Mouse (Mus musculus): ENCODE results near the gene Cyp4f14. TPM values are rescaled to one million over a fixed set of nuclear protein-coding genes. Genes with fewer than 3 reads are reported as not detected.

The Cyp4f14 gene
- polyA plus RNA-seq, 1 experiment from 2014 or later, result not detected

DNA sequence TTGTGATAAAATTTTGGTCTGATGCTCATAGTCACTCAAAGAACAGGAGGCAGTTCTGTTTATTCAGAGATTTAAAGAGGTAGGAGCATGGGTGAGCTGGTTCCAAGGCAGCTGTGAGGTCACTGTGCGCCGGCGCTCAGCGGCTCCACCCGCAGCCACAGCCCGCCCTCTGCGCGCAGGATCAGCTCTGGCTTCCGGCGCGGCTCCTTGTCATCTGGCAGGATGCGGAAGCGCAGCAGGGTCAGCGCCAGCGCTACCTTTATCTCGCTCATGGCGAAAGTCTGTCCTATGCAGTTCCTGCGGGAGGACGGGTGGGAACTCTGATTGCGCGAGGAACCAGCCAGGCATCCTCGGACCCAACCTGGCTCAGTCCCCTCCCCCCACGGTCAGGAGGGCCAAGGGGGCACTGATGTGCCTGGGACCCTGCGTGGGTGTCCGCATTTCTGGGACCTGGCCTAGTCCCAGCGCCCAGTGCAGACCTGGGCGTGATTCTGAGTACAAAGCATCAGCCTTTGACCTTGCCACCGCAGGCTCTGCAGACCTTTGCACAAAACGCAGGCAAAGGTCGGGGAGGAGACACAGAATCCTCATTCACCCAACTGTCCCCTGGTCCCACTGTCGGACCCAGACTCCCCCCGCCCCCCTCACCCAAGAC lies 7.6 kb upstream of the Cyp4f14 start:
- H3K27ac ChIP-seq (replicated peaks), result peak overlapping the region; percentile 90
- H3K4me3 ChIP-seq, result peak overlapping the region; percentile 66
- DNase-seq (ENCODE audit: low spot score), result peak; percentile 83
- H3K9me3 ChIP-seq (replicated peaks), result peaks cover 4% of the 10 kb centered on the region
- WGBS, result 14% methylated on average over 32 of the region's 32 CpGs
- H3K36me3 ChIP-seq, result no peaks in the 10 kb centered on the region
- peaks cover 14% of the 10 kb centered on the region for H3K4me1 ChIP-seq
- no peaks in the 10 kb centered on the region; the same call in 1 of the 2 replicates for H3K27me3 ChIP-seq (ENCODE audit: low read depth, poor library complexity, severe bottlenecking)

DNA sequence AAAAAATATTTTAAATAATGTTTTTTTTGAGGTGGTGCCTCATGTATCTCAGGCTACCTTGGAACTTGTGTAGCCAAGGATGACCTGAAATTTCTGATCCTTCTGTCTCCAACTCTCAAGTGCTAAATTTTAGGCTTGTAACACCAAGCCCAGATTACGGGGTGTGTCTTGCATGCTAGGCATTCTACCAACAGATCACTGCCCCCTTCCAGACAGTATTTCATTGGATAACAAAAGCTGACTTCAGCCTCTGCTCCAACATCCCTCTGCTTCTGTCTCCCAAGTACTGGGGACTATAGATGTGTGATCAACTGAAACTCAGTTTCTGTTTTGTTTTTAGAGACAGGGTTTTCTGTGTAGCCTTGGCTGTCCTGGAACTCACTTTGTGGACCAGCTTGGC lies 6.5 kb upstream of the Cyp4f14 start:
- no peaks in the 10 kb centered on the region for H3K36me3 ChIP-seq
- H3K9me3 ChIP-seq (replicated peaks), result peaks cover 4% of the 10 kb centered on the region
- DNase-seq (ENCODE audit: low spot score), result no peak
- no peak overlapping the region for H3K4me3 ChIP-seq
- H3K4me1 ChIP-seq, result peaks cover 14% of the 10 kb centered on the region
- WGBS, result 88% methylated on average over 1 of the region's 1 CpGs
- no peak overlapping the region for H3K27ac ChIP-seq (replicated peaks)
- H3K27me3 ChIP-seq (ENCODE audit: low read depth, poor library complexity, severe bottlenecking), result no peaks in the 10 kb centered on the region; the same call in 1 of the 2 replicates

DNA sequence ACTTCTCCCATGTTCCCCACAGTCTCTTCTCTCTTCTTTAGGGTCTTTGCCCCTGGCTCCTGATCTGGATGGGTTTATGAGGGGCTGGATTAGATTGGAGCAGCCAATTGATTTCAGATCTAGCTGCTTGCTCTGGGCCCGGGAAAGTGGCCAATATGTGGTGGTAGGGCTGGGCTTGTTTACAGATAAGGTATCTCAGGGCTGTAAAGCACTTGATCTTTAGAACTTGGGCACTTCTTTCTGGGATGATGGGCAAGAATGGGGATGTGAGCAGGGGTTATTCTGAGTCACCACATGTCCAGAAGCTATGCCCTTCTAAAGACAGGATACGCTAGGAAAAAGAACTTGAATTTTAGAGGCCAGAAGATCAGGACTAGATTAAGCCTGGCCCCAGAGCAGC lies 2.0 kb upstream of the Cyp4f14 start:
- peaks cover 1% of the 10 kb centered on the region; the same call in 1 of the 2 replicates for H3K4me1 ChIP-seq
- H3K27ac ChIP-seq (replicated peaks), result no peak overlapping the region
- H3K9me3 ChIP-seq (replicated peaks), result peaks cover 4% of the 10 kb centered on the region
- H3K4me3 ChIP-seq, result no peak overlapping the region
- no peaks in the 10 kb centered on the region for H3K36me3 ChIP-seq
- no peak for DNase-seq (ENCODE audit: low spot score)
- WGBS, result 87% methylated on average over 2 of the region's 2 CpGs
- H3K27me3 ChIP-seq (ENCODE audit: low read depth, poor library complexity, severe bottlenecking), result no peaks in the 10 kb centered on the region

DNA sequence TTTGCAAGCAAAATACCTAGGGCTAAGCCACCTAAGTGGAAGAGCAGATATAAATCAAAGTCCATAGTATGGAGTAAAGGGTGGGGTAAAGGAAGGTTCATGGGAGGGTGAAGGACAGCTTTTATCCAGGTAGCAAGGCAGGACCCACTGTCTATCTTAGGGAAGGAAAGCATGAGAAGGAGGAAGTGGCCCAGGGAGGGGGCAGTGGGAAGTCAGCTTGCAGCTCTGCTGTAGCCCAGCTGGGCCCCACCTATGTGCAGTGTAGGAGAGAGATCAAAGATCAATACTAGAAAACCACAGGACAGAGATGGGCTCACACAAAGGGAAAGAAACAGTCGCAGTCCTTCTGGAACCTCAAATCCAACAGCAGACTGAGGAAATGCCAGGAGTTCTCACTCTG lies 1.1 kb downstream of the Cyp4f14 start:
- DNase-seq (ENCODE audit: low spot score), result no peak
- H3K36me3 ChIP-seq, result no peaks in the 10 kb centered on the region
- no peaks in the 10 kb centered on the region for H3K4me1 ChIP-seq
- H3K4me3 ChIP-seq, result no peak overlapping the region
- H3K27ac ChIP-seq (replicated peaks), result no peak overlapping the region
- WGBS, result 85% methylated on average over 1 of the region's 1 CpGs
- H3K27me3 ChIP-seq (ENCODE audit: low read depth, poor library complexity, severe bottlenecking), result no peaks in the 10 kb centered on the region
- H3K9me3 ChIP-seq (replicated peaks), result peaks cover 4% of the 10 kb centered on the region

DNA sequence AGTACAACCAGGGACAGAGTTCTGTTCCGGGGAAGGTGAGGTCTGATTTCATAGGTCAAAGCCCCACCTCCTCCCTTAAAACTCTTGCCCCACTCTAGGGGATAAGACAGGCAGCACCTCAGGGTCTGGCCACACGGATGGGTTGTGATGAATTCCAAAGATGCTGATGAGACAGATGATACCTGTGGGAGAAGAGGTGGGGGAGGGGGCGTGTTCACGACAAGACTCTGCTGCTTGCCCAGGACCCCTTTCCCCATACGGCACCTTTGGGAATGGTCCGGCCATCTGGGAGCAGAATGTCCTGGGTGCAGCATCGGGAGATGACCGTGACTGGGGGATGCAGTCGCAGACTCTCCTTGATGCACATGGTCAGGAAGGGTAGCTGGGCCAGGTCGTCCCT lies 11.0 kb downstream of the Cyp4f14 start:
- Histone ChIP-seq H3K4me1 (0 out of 2 replicates have a peak, but pooled peaks cover 4% of the 10 kb centered on the region), H3K9me3 (replicated peaks) (no peaks in the 10 kb centered on the region), H3K27ac (replicated peaks) (no peak overlapping the region), H3K27me3 (ENCODE audit: low read depth, poor library complexity, severe bottlenecking) (0 out of 2 replicates have a peak, but pooled peaks cover 8% of the 10 kb centered on the region), H3K36me3 (no peaks in the 10 kb centered on the region), H3K4me3 (no peak overlapping the region)
- whole genome bisulfite sequencing, result 79% methylated on average over 10 of the region's 10 CpGs
- DNase-seq (ENCODE audit: low spot score), result no peak

DNA sequence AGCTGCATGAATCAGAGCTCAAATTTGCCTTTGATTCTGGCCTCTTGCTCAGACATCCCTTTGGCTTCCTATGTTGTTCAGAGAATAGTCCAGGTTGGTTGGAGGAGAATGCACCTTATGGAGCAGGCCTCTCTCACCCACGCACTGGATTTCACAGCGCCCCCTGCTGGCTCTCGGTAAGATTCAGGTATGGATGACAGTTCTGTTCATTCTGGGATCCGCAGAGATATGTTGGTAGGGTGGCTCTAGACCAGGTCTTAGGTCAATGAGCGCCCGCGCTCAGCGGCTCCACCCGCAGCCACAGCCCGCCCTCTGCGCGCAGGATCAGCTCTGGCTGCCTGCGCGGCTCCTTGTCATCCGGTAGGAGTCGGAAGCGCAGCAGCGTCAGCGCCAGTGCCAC lies 11.9 kb downstream of the Cyp4f14 start:
- peak; percentile 51 for DNase-seq (ENCODE audit: low spot score)
- H3K4me3 ChIP-seq, result peak overlapping the region; percentile 36
- H3K27me3 ChIP-seq (ENCODE audit: low read depth, poor library complexity, severe bottlenecking), result 0 out of 2 replicates have a peak, but pooled peaks cover 8% of the 10 kb centered on the region
- H3K27ac ChIP-seq (replicated peaks), result no peak overlapping the region
- no peaks in the 10 kb centered on the region for H3K9me3 ChIP-seq (replicated peaks)
- 0 out of 2 replicates have a peak, but pooled peaks cover 4% of the 10 kb centered on the region for H3K4me1 ChIP-seq
- H3K36me3 ChIP-seq, result no peaks in the 10 kb centered on the region
- 12% methylated on average over 19 of the region's 19 CpGs for WGBS

DNA sequence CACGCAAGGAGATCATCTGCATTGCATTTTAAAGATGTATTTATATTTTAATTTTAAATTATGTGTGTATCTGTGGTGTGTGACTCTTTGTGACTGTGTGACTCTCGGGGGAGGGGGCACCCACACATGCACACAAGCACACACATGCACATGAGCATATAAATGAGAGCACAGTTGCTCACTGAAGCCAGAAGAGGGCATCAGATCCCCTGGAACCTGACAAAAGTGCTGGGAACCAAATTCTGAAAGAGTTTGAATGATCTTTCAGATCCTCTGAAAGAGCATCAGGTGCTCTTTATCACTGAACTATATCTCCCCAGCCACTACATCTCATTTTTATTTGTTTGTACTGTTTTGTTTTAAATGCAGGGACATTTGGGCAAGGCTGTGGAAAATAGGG lies 12.7 kb downstream of the Cyp4f14 start:
- H3K27ac ChIP-seq (replicated peaks), result no peak overlapping the region
- H3K9me3 ChIP-seq (replicated peaks), result no peaks in the 10 kb centered on the region
- 0 out of 2 replicates have a peak, but pooled peaks cover 8% of the 10 kb centered on the region for H3K27me3 ChIP-seq (ENCODE audit: low read depth, poor library complexity, severe bottlenecking)
- H3K4me1 ChIP-seq, result 0 out of 2 replicates have a peak, but pooled peaks cover 4% of the 10 kb centered on the region
- H3K4me3 ChIP-seq, result no peak overlapping the region
- WGBS, result 70% methylated on average over 2 of the region's 2 CpGs
- no peaks in the 10 kb centered on the region for H3K36me3 ChIP-seq
- DNase-seq (ENCODE audit: low spot score), result no peak

GRCm38 (mm10) chr17:32901751-32902525 lies 15.2 kb downstream of the Cyp4f14 start:
- Histone ChIP-seq H3K36me3 (no peaks in the 10 kb centered on the region), H3K27me3 (ENCODE audit: low read depth, poor library complexity, severe bottlenecking) (0 out of 2 replicates have a peak, but pooled peaks cover 5% of the 10 kb centered on the region), H3K9me3 (replicated peaks) (no peaks in the 10 kb centered on the region), H3K27ac (replicated peaks) (no peak overlapping the region), H3K4me3 (no peak overlapping the region), H3K4me1 (0 out of 2 replicates have a peak, but pooled peaks cover 4% of the 10 kb centered on the region)
- no peak for DNase-seq (ENCODE audit: low spot score)
- 68% methylated on average over 1 of the region's 1 CpGs for WGBS

DNA sequence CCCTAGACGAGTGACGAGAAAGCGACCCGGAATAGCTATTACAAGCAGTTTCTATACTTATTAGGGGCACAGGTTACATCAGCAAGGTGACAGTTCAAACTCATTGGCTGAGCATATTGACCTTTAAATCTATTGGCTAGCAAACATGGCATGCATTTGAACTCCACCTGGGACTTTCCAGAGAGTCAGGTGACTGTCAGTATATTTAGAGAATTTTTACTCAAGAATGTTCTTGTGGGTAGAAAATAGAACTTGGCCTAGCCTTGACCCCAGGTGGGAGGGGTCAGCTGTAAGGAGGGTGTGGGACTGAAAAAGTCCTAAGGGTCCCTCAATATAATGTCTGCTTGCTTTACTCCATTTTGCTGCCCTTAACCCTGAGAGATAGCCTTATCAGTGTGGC lies 21.7 kb downstream of the Cyp4f14 start:
- Histone ChIP-seq H3K9me3 (replicated peaks) (no peaks in the 10 kb centered on the region), H3K27me3 (ENCODE audit: low read depth, poor library complexity, severe bottlenecking) (no peaks in the 10 kb centered on the region), H3K36me3 (no peaks in the 10 kb centered on the region), H3K4me1 (peaks cover 10% of the 10 kb centered on the region), H3K27ac (replicated peaks) (no peak overlapping the region), H3K4me3 (no peak overlapping the region)
- DNase-seq (ENCODE audit: low spot score), result no peak
- WGBS, result 92% methylated on average over 4 of the region's 4 CpGs

DNA sequence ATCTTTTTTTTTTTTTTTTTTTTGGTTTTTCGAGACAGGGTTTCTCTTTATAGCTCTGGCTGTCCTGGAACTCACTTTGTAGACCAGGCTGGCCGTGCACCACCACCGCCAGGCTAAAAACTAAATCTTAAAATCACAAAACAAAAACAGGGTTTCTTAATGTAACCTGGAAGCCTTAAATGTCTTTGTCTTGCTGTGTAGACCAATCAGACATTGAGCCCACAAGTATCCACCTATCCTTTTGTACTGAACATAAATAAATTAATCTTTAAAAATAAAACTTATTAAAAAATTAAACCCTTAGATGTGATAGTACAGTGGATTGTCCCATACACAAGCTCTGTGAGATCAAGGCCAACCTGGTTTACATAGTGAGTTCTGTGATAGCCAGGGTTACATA lies 23.2 kb downstream of the Cyp4f14 start:
- no peak overlapping the region for H3K27ac ChIP-seq (replicated peaks)
- WGBS, result 79% methylated on average over 3 of the region's 3 CpGs
- H3K4me1 ChIP-seq, result peaks cover 19% of the 10 kb centered on the region
- H3K27me3 ChIP-seq (ENCODE audit: low read depth, poor library complexity, severe bottlenecking), result no peaks in the 10 kb centered on the region
- H3K9me3 ChIP-seq (replicated peaks), result no peaks in the 10 kb centered on the region
- H3K36me3 ChIP-seq, result no peaks in the 10 kb centered on the region
- no peak overlapping the region for H3K4me3 ChIP-seq
- DNase-seq (ENCODE audit: low spot score), result no peak

GRCm38 (mm10) chr17:32891239-32892180 lies 25.6 kb downstream of the Cyp4f14 start, which contains the start of gene Zfp870:
Gene Zfp870, minus strand, starts transcription at chr17:32891642.
- WGBS, result 12% methylated on average over 33 of the region's 33 CpGs
- Histone ChIP-seq H3K36me3 (peaks cover 16% of the 10 kb centered on the region), H3K4me3 (peak within 1 kb of the TSS; percentile 66), H3K27me3 (ENCODE audit: low read depth, poor library complexity, severe bottlenecking) (no peaks in the 10 kb centered on the region), H3K9me3 (replicated peaks) (no peaks in the 10 kb centered on the region), H3K4me1 (peaks cover 19% of the 10 kb centered on the region), H3K27ac (replicated peaks) (peak within 1 kb of the TSS; percentile 91)
- peak; percentile 86 for DNase-seq (ENCODE audit: low spot score)

DNA sequence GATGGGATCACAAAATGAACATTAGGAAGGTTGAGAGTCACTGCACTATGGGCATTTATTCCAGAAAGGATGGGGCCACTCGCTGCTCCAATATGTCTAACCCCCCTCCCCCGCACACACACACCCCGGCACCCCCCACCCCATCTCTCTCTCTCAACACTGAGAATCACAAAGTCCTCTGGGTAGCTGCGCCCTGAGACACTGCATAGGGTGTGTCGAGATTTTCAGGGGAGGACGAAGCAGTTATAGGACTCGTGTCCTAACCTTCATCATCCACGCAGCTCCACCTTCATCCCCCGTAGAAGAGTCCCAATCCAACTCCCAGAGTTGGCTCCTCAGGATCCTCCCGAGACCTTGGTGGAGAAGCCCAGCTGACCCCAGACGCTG lies 26.3 kb downstream of the Cyp4f14 start:
- DNase-seq (ENCODE audit: low spot score), result no peak
- Histone ChIP-seq H3K36me3 (peaks cover 18% of the 10 kb centered on the region), H3K27me3 (ENCODE audit: low read depth, poor library complexity, severe bottlenecking) (no peaks in the 10 kb centered on the region), H3K4me3 (peak overlapping the region; percentile 66), H3K4me1 (peaks cover 19% of the 10 kb centered on the region), H3K9me3 (replicated peaks) (no peaks in the 10 kb centered on the region), H3K27ac (replicated peaks) (peak overlapping the region; percentile 91)
- WGBS, result 6% methylated on average over 11 of the region's 11 CpGs

Measured in midbrain, embryonic 10.5 days (tissue).